Mouse (Mus musculus): Measurements from ENCODE around the gene Fsip2. TPM values are rescaled to one million over a fixed set of nuclear protein-coding genes. Genes with fewer than 3 reads are reported as not detected.
A peak's percentile ranks its signal among the peaks of the same experiment; 100 is the strongest.

Gene Fsip2
- polyA plus RNA-seq (2012; rRNA removed): 0.04 TPM in 1 of 2 replicates, not detected in the other
- polyA plus RNA-seq (2014; fragmentation: Nextera tagmentation; extraction: Ambion mirVana): not detected in 2 replicates

- H3K9me3 ChIP-seq (ENCODE audit: control insufficient read depth, low read length): no peaks in the 10 kb centered on the region
- H3K27me3 ChIP-seq (ENCODE audit: control insufficient read depth, insufficient read depth, low read length): no peaks in the 10 kb centered on the region
- no peak within 1 kb of the TSS for H3K4me2 ChIP-seq (replicated peaks; ENCODE audit: low read depth, low read length, severe bottlenecking)
- H3K4me1 ChIP-seq (ENCODE audit: control insufficient read depth, insufficient read depth, low read length): no peaks in the 10 kb centered on the region
- H3K4me3 ChIP-seq (replicated peaks; ENCODE audit: low read length): no peak within 1 kb of the TSS
- DNase-seq (ENCODE audit: low spot score): no peak
- no peak within 1 kb of the TSS for H3K9ac ChIP-seq (ENCODE audit: low read depth, low read length, severe bottlenecking)
- ATAC-seq (ENCODE audit: low FRiP score, low read depth): no peak
- no peak within 1 kb of the TSS for H3K27ac ChIP-seq (replicated peaks; ENCODE audit: low read depth, low read length)
- no peaks in the 10 kb centered on the region for H3K36me3 ChIP-seq (ENCODE audit: control insufficient read depth, insufficient read depth, low read length)
- no peak for TF ChIP-seq POLR2A (IDR thresholded peaks at IDR 0.05; ENCODE audit: borderline replicate concordance, extremely low read depth, insufficient read depth, insufficient read length)
- WGBS: 92% methylated on average over 17 of the region's 17 CpGs
Observed at GRCm38 (mm10) chr2:82943472-82943871, at the start of gene Fsip2. Gene Fsip2, plus strand, starts transcription at chr2:82943634.

GRCm38 (mm10) chr2:82963443-82963842 is 20.0 kb downstream of the Fsip2 start:
- Histone ChIP-seq H3K4me3 (replicated peaks; ENCODE audit: low read length) (no peak overlapping the region), H3K27ac (replicated peaks; ENCODE audit: low read depth, low read length) (no peak overlapping the region), H3K36me3 (ENCODE audit: control insufficient read depth, insufficient read depth, low read length) (no peaks in the 10 kb centered on the region), H3K9ac (ENCODE audit: low read depth, low read length, severe bottlenecking) (no peak overlapping the region), H3K4me2 (replicated peaks; ENCODE audit: low read depth, low read length, severe bottlenecking) (no peak overlapping the region), H3K9me3 (ENCODE audit: control insufficient read depth, low read length) (no peaks in the 10 kb centered on the region), H3K27me3 (ENCODE audit: control insufficient read depth, insufficient read depth, low read length) (no peaks in the 10 kb centered on the region), H3K4me1 (ENCODE audit: control insufficient read depth, insufficient read depth, low read length) (no peaks in the 10 kb centered on the region)
- 88% methylated on average over 3 of the region's 3 CpGs for WGBS
- DNase-seq (ENCODE audit: low spot score): no peak
- no peak for TF ChIP-seq POLR2A (IDR thresholded peaks at IDR 0.05; ENCODE audit: borderline replicate concordance, extremely low read depth, insufficient read depth, insufficient read length)
- no peak for ATAC-seq (ENCODE audit: low FRiP score, low read depth)

GRCm38 (mm10) chr2:83025853-83026252 is 82.4 kb downstream of the Fsip2 start:
- Histone ChIP-seq H3K27ac (replicated peaks; ENCODE audit: low read depth, low read length) (no peak overlapping the region), H3K4me3 (replicated peaks; ENCODE audit: low read length) (no peak overlapping the region), H3K36me3 (ENCODE audit: control insufficient read depth, insufficient read depth, low read length) (no peaks in the 10 kb centered on the region), H3K4me2 (replicated peaks; ENCODE audit: low read depth, low read length, severe bottlenecking) (no peak overlapping the region), H3K27me3 (ENCODE audit: control insufficient read depth, insufficient read depth, low read length) (no peaks in the 10 kb centered on the region), H3K9ac (ENCODE audit: low read depth, low read length, severe bottlenecking) (no peak overlapping the region), H3K9me3 (ENCODE audit: control insufficient read depth, low read length) (no peaks in the 10 kb centered on the region), H3K4me1 (ENCODE audit: control insufficient read depth, insufficient read depth, low read length) (no peaks in the 10 kb centered on the region)
- ATAC-seq (ENCODE audit: low FRiP score, low read depth) (no peak), DNase-seq (ENCODE audit: low spot score) (no peak)
- 58% methylated on average over 7 of the region's 7 CpGs for WGBS
- no peak for TF ChIP-seq POLR2A (IDR thresholded peaks at IDR 0.05; ENCODE audit: borderline replicate concordance, extremely low read depth, insufficient read depth, insufficient read length)

- H3K9me3 ChIP-seq (ENCODE audit: control insufficient read depth, low read length): no peaks in the 10 kb centered on the region
- TF ChIP-seq POLR2A (IDR thresholded peaks at IDR 0.05; ENCODE audit: borderline replicate concordance, extremely low read depth, insufficient read depth, insufficient read length): no peak
- no peak overlapping the region for H3K27ac ChIP-seq (replicated peaks; ENCODE audit: low read depth, low read length)
- WGBS: 74% methylated on average over 5 of the region's 5 CpGs
- ATAC-seq (ENCODE audit: low FRiP score, low read depth) (no peak), DNase-seq (ENCODE audit: low spot score) (peak; percentile 9)
- H3K4me1 ChIP-seq (ENCODE audit: control insufficient read depth, insufficient read depth, low read length): no peaks in the 10 kb centered on the region
- H3K9ac ChIP-seq (ENCODE audit: low read depth, low read length, severe bottlenecking): no peak overlapping the region
- H3K27me3 ChIP-seq (ENCODE audit: control insufficient read depth, insufficient read depth, low read length): no peaks in the 10 kb centered on the region
- H3K36me3 ChIP-seq (ENCODE audit: control insufficient read depth, insufficient read depth, low read length): no peaks in the 10 kb centered on the region
- no peak overlapping the region for H3K4me2 ChIP-seq (replicated peaks; ENCODE audit: low read depth, low read length, severe bottlenecking)
- H3K4me3 ChIP-seq (replicated peaks; ENCODE audit: low read length): no peak overlapping the region
Observed at GRCm38 (mm10) chr2:83052914-83053690, 109.7 kb downstream of the Fsip2 start.
